Mouse (Mus musculus): ENCODE data around the gene Mical3.

DNA sequence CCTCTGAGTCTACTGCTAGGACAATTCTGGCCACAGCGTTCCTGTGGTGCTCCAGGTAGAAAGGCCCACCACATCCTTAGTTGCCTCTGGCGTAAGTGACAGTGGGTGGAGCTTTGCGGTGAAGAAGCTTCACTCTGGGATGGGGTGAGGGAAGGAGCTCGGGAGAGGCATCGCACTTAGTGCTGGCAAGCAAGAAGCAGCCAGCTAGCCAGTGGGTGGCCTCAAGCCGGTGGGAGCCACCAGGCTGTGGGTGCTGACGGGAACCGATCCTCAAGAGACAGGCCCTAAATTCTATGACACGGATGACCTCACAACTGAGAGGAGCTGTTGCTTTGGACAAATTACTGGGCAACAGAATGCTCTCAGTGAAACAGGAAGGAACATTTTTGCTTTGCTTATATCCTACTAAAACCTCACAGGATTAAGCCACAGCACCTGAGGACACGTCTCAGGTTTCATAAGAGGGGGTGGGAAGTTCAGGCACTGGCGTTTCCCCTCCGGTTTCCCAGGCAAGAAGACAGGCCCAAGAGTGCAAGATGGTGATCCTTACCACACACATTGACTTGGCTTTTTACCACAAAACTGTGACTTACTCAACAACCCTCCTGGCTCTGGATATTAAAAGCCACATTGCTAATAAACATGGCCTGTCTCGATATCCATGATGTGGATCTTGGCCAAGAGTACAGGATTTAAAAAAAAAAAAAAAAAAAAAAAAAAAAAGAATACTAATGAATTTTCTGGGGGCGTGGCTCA is 87.2 kb downstream of the Mical3 start:
- no peak for TF ChIP-seq POLR2A (IDR thresholded peaks at IDR 0.05; ENCODE audit: borderline replicate concordance, extremely low read depth, insufficient read depth, insufficient read length, poor library complexity, severe bottlenecking)
- TF ChIP-seq CTCF (IDR thresholded peaks at IDR 0.05; ENCODE audit: borderline replicate concordance, extremely low read depth, insufficient read depth, insufficient read length) = no peak

Measured in brain, embryonic 14.5 days (tissue).